Mouse (Mus musculus) hindbrain, embryonic 12.5 days (tissue): ENCODE data around the gene Rnf7. TPM values are rescaled to one million over a fixed set of nuclear protein-coding genes. Genes with fewer than 3 reads are reported as not detected.
A peak's percentile ranks its signal among the peaks of the same experiment; 100 is the strongest.
"Not testable (repeated sequence)": the region's sequence is repeated elsewhere in the genome, so short reads cannot be mapped to it uniquely, and the experiment has no call there.

Experiments used
- ATAC-seq: fragments of 200-750 bp; cut with Nextera tagmentation; 2 replicates; pipeline ENCODE4 v1.8.0; 2017; ENCODE audit warnings: moderate TSS enrichment; ENCODE audit not compliant: low FRiP score
- H3K27ac ChIP-seq: fragments of 300-500 bp; sonication (generic); 2 replicates; pipeline ENCODE4 v1.5.1; 2016; ENCODE audit warnings: mild to moderate bottlenecking
- H3K27me3 ChIP-seq: fragments of 300-500 bp; sonication (generic); 2 replicates; pipeline ENCODE4 v1.6.1; 2016; ENCODE audit warnings: mild to moderate bottlenecking
- H3K36me3 ChIP-seq: fragments of 300-500 bp; sonication (generic); 2 replicates; pipeline ENCODE4 v1.6.1; 2016; ENCODE audit warnings: mild to moderate bottlenecking
- H3K4me1 ChIP-seq: fragments of 300-500 bp; sonication (generic); 2 replicates; pipeline ENCODE4 v1.6.1; 2016
- H3K4me2 ChIP-seq: fragments of 300-500 bp; sonication (generic); replicated peaks from 2 replicates; pipeline ENCODE4 v1.6.1; 2016; ENCODE audit warnings: mild to moderate bottlenecking
- H3K4me3 ChIP-seq: fragments of 300-500 bp; sonication (generic); 2 replicates; pipeline ENCODE4 v1.5.1; 2016; ENCODE audit warnings: mild to moderate bottlenecking
- H3K9ac ChIP-seq: fragments of 300-500 bp; sonication (generic); 2 replicates; pipeline ENCODE4 v1.6.1; 2016; ENCODE audit warnings: mild to moderate bottlenecking, moderate library complexity
- H3K9me3 ChIP-seq: fragments of 300-500 bp; sonication (generic); replicated peaks from 2 replicates; pipeline ENCODE4 v1.6.1; 2016; ENCODE audit warnings: mild to moderate bottlenecking
- WGBS: fragments of 180-500 bp; shearing (Covaris S2); methylation state at CpG from one replicate; pipeline ENCODE4 v1.1.7; 2016; 5-methylcytosine and 5-hydroxymethylcytosine counted together
- polyA plus RNA-seq: library from polyadenylated mRNA; unstranded; fragments of >200 nt; fragmentation: Nextera tagmentation; extraction: Ambion mirVana; gene quantifications from 2 replicates; pipeline ENCODE4 v1.2.1, GENCODE M21; 2016

Rnf7 gene
- 230 and 240 TPM in 2 replicates for polyA plus RNA-seq

DNA sequence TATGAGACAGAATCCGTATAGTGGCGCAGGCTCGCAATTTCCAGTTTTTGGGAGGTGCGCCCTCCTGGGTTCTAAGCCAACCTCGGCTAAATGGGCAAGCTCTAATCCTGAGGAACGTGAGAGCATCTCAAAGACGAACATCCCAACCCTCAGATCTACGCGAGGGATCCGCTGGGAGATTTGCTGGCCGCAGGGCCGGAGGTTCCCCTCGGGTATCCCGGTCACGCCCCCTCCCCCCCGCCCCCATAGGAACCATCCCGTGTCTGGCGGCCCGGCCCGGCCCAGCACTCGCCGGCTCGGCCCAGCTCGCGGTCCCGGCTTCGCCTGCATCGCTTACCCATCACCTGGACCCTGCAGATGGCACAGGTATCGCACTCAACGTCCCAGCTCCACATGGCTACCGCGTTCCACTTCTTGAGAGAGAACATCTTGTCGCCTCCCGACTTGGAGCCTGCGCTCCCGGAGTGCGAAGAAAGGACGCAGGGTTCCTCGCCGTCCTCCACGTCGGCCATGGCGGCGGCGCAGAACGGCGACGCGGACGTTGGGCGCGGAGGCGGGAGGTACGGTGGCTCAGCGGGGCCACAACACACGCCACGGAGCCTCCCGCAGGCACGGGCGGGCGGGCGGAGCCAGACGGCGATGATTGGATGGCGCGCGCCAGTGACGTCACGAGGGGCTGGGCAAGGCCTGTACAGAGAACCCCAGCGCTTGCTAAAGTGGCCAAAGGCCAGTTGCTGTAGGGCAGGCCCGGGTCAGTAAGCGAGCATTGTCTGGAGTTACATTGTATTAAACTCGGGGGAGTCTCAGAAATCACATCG is at the start of gene Rnf7:
Gene Rnf7 (minus strand): TSS at position 605 of the 818 bp plus-strand sequence.
- peak; percentile 99 for ATAC-seq
- Histone ChIP-seq H3K9ac (peak within 1 kb of the TSS; percentile 79), H3K4me2 (peak within 1 kb of the TSS; percentile 78), H3K9me3 (no peaks in the 10 kb centered on the region), H3K36me3 (peaks cover 13% of the 10 kb centered on the region), H3K4me1 (peaks cover 16% of the 10 kb centered on the region), H3K4me3 (peak within 1 kb of the TSS; percentile 71), H3K27ac (peak within 1 kb of the TSS; percentile 88), H3K27me3 (no peaks in the 10 kb centered on the region)
- WGBS, result under 1% methylated on average over 74 of the region's 74 CpGs

DNA sequence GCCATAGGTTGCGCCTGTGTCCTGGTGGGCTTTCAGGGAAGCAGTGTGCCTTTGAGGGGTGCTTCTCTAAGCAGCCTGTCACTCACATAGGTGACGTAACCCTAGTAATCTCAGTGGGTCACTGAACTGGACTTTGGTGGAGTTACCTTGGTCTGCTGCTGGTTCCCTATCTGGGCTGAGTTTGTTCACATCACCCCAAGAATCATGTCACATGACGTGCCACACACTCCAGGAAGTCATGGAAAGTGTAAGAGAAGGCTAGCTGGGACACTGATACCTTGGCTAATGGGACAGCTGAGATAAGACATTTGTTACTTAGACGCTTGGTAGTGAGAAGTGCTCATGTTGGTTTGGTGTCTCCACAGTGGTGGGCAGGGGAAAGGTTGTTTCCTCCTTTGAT is 47.5 kb upstream of the Rnf7 start:
- H3K36me3 ChIP-seq, result no peaks in the 10 kb centered on the region
- H3K9ac ChIP-seq, result no peak overlapping the region
- 82% methylated on average over 4 of the region's 4 CpGs for WGBS
- no peak overlapping the region for H3K4me2 ChIP-seq
- no peaks in the 10 kb centered on the region for H3K9me3 ChIP-seq
- no peaks in the 10 kb centered on the region for H3K27me3 ChIP-seq
- no peak for ATAC-seq
- no peak overlapping the region for H3K4me3 ChIP-seq
- peaks cover 9% of the 10 kb centered on the region; the same call in 1 of the 2 replicates for H3K4me1 ChIP-seq
- no peak overlapping the region for H3K27ac ChIP-seq

DNA sequence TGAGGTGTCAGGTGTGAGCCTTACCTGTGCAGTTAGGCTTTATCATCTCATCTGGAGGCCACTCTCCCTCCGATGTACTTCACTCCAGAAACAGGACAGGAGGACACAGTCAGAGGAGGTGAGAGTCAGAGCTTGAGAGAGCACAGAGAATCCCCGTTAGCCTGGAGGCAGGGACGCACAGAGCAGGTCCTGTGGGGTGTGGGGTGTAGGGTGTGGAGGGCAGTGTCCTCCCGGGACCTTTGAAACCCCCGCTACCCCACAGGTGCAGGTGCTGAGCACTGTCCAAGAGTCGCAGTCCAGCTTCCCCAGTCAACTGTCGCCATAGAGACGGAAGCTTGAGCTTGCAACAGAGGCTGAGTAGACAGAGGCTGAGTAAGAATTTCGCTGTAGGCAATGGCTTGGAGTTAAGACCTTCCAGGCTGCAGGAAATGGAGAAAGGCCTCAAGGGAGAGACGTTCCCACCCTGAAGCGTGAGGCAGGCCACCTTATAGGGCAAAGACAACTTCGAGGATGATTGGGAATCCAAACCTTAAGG is 46.6 kb upstream of the Rnf7 start, which contains the start of gene Gm28729:
Gene Gm28729 (minus strand): TSS at position 293 of the 535 bp plus-strand sequence.
- H3K9me3 ChIP-seq, result no peaks in the 10 kb centered on the region
- 0 out of 2 replicates have a peak, but pooled peaks cover 4% of the 10 kb centered on the region for H3K4me1 ChIP-seq
- WGBS, result 56% methylated on average over 12 of the region's 12 CpGs
- H3K36me3 ChIP-seq, result no peaks in the 10 kb centered on the region
- no peak for ATAC-seq
- H3K27me3 ChIP-seq, result no peaks in the 10 kb centered on the region
- no peak within 1 kb of the TSS for H3K4me2 ChIP-seq
- H3K9ac ChIP-seq, result no peak within 1 kb of the TSS
- H3K4me3 ChIP-seq, result no peak within 1 kb of the TSS
- no peak within 1 kb of the TSS for H3K27ac ChIP-seq

GRCm38 (mm10) chr9:96523148-96523547 is 44.7 kb upstream of the Rnf7 start:
- Histone ChIP-seq H3K4me1 (0 out of 2 replicates have a peak, but pooled peaks cover 4% of the 10 kb centered on the region), H3K9ac (no peak overlapping the region), H3K27me3 (no peaks in the 10 kb centered on the region), H3K4me3 (no peak overlapping the region), H3K9me3 (no peaks in the 10 kb centered on the region), H3K27ac (no peak overlapping the region), H3K4me2 (no peak overlapping the region), H3K36me3 (no peaks in the 10 kb centered on the region)
- WGBS, result 90% methylated on average over 5 of the region's 5 CpGs
- no peak for ATAC-seq

GRCm38 (mm10) chr9:96521574-96521973 is 43.1 kb upstream of the Rnf7 start:
- WGBS, result 83% methylated on average over 2 of the region's 2 CpGs
- H3K36me3 ChIP-seq, result not testable (repeated sequence)

GRCm38 (mm10) chr9:96517429-96517828 is 39.0 kb upstream of the Rnf7 start:
- H3K27ac ChIP-seq, result no peak overlapping the region
- 30% methylated on average over 4 of the region's 4 CpGs for WGBS
- no peak overlapping the region for H3K4me3 ChIP-seq
- H3K27me3 ChIP-seq, result no peaks in the 10 kb centered on the region
- no peaks in the 10 kb centered on the region for H3K36me3 ChIP-seq
- H3K4me1 ChIP-seq, result no peaks in the 10 kb centered on the region
- no peak overlapping the region for H3K4me2 ChIP-seq
- H3K9ac ChIP-seq, result no peak overlapping the region
- no peak for ATAC-seq
- H3K9me3 ChIP-seq, result no peaks in the 10 kb centered on the region

More at GRCm38 (mm10) chr9:96521574-96521973, 43.1 kb upstream of the Rnf7 start:
- not testable (repeated sequence) for H3K27me3 ChIP-seq, H3K4me2 ChIP-seq, H3K4me3 ChIP-seq, H3K9me3 ChIP-seq, ATAC-seq, H3K27ac ChIP-seq, H3K4me1 ChIP-seq, H3K9ac ChIP-seq

DNA sequence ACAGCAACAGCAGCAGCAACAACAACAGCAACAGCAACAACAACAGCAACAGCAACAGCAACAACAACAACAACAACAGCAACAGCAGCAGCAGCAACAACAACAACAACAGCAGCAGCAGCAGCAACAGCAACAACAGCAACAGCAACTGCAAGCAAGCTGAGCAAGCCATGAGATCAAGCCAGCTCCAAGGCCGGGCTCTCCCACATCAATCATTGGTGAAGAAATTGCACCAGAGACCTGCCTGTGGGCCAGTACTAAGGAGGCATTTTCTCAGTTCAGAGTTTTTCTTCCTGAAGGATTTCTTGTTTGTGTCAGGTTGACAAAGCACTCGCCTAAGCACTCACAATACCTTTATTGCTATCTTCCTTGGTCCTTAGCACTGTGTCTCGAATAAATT is 38.3 kb upstream of the Rnf7 start:
- no peak overlapping the region for H3K9ac ChIP-seq
- H3K9me3 ChIP-seq, result no peaks in the 10 kb centered on the region
- ATAC-seq, result no peak
- no peaks in the 10 kb centered on the region for H3K27me3 ChIP-seq
- no peaks in the 10 kb centered on the region for H3K4me1 ChIP-seq
- H3K4me3 ChIP-seq, result no peak overlapping the region
- no peak overlapping the region for H3K27ac ChIP-seq
- 77% methylated on average over 3 of the region's 3 CpGs for WGBS
- no peak overlapping the region for H3K4me2 ChIP-seq
- H3K36me3 ChIP-seq, result no peaks in the 10 kb centered on the region

GRCm38 (mm10) chr9:96515737-96516136 is 37.3 kb upstream of the Rnf7 start:
- Histone ChIP-seq H3K9me3 (no peaks in the 10 kb centered on the region), H3K27ac (no peak overlapping the region), H3K4me1 (no peaks in the 10 kb centered on the region), H3K36me3 (no peaks in the 10 kb centered on the region), H3K9ac (no peak overlapping the region), H3K27me3 (no peaks in the 10 kb centered on the region), H3K4me3 (no peak overlapping the region), H3K4me2 (no peak overlapping the region)
- no peak for ATAC-seq
- WGBS, result 85% methylated on average over 5 of the region's 5 CpGs

DNA sequence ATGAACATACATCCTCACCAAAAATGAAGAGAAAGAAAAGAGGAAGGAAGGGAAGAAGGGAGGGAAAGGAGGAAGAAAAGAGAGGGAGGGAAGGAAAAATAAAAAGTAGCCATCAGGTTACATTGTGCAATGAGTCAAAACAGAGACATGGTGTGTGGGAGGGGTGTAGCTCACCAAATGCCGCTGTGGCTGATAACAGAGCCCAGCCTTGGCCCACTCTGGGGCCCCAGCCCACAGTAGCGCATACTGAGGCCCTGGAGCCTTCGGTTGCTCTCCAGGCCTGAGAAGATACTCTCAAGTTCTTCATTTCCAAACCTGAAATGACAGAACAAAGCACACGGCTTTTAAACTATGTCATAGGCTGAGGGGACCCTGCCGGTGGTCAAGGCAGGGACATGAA is 35.8 kb upstream of the Rnf7 start:
- Histone ChIP-seq H3K27ac (no peak overlapping the region), H3K36me3 (no peaks in the 10 kb centered on the region), H3K4me2 (no peak overlapping the region), H3K4me1 (no peaks in the 10 kb centered on the region), H3K9me3 (no peaks in the 10 kb centered on the region), H3K27me3 (no peaks in the 10 kb centered on the region), H3K9ac (no peak overlapping the region), H3K4me3 (no peak overlapping the region)
- WGBS, result 84% methylated on average over 5 of the region's 5 CpGs
- ATAC-seq, result no peak

DNA sequence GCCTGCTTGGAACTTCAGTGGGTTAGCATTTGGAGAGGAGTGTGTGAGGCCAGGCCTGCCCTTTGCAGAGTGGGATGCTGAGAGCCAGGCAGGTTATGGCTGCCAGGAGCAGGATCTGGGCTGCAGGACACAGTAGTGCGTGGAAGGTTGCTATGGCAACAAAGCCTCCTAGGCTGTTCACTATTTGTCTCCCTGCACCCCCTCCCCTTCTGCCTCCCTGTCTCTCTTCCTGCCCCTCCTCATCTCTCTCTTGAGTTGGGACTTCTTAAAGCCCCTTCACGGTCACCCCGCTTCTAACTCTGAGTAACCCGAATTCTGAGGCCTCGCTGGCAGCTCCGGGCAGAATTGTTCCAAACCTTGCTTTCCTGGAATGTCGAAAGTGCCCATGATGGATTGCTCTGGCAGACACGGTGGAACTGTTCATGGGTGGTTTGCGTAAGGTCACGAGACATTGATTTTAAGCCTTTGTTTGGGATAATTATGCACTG is 27.6 kb upstream of the Rnf7 start:
- H3K36me3 ChIP-seq, result no peaks in the 10 kb centered on the region
- 0 out of 2 replicates have a peak overlapping the region, but pooled peaks have one; percentile 12 for H3K4me3 ChIP-seq
- peak; percentile 92 for ATAC-seq
- 0 out of 2 replicates have a peak, but pooled peaks cover 2% of the 10 kb centered on the region for H3K9me3 ChIP-seq
- H3K4me1 ChIP-seq, result peaks cover 8% of the 10 kb centered on the region
- H3K4me2 ChIP-seq, result peak overlapping the region; percentile 47
- H3K9ac ChIP-seq, result 0 out of 2 replicates have a peak overlapping the region, but pooled peaks have one; percentile 11
- H3K27ac ChIP-seq, result peak overlapping the region; percentile 71
- no peaks in the 10 kb centered on the region for H3K27me3 ChIP-seq
- whole genome bisulfite sequencing, result 14% methylated on average over 10 of the region's 10 CpGs

DNA sequence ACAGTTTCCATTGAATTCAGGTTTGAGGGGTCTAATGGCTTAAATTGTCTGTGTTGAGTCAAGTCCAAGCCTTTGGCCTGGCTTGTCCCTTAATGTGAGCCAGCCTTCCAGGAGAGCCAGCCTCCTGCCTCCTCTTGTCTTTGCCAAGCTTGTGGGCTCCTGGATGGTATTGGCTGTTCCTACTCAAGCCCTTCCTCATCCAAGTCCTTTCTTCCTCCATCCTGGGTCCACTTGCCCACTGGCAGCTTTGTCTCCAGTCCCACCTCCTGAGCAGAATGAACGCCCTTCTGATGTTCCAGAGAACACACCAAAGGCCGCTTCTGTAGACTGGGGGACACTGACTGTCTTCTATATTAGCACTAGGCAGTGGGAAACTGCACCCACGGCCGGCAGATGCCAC is 26.7 kb upstream of the Rnf7 start:
- Histone ChIP-seq H3K4me1 (peaks cover 8% of the 10 kb centered on the region), H3K9me3 (0 out of 2 replicates have a peak, but pooled peaks cover 2% of the 10 kb centered on the region), H3K4me2 (no peak overlapping the region), H3K27me3 (no peaks in the 10 kb centered on the region), H3K4me3 (no peak overlapping the region), H3K27ac (no peak overlapping the region), H3K36me3 (no peaks in the 10 kb centered on the region), H3K9ac (no peak overlapping the region)
- ATAC-seq, result no peak
- 88% methylated on average over 4 of the region's 4 CpGs for WGBS

DNA sequence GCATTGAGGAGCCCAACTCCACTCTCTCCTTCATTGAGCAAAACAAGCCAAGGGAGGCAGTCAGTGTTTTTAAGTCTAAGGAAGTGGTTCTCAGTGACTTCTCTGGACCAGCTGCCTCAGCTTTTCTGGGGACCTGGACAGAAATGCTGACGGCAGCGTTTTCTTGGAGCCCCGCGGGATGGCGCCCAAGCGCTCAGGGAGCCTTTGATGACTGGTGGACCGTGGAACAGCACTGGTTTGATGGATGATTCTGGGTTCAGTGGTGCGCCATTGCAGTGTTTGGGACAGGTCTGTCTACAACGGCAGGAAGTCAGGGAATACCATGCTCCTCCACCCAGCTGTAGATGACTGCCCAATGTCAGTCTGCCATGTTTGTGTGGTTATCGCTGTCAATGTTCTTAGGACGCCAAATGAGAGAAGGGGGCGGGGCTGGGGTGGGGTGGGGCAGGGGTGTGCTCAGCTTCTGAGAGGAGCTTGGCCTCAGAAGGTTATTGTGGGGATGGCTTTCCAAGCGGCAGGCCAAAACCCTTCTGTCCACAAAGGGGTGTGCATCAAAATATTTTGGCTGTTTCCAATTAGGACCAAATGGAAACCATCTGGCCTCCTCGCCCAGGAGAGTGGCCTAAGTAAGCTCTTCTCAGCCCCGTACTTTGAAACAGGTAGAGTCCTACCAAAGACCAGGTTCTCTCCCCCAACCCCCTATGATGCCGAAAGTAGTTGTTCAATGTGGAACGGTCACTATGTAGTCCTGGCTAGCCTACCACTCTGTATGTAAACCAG is 25.8 kb upstream of the Rnf7 start:
- 0 out of 2 replicates have a peak, but pooled peaks cover 3% of the 10 kb centered on the region for H3K9me3 ChIP-seq
- WGBS, result 71% methylated on average over 17 of the region's 17 CpGs
- no peak for ATAC-seq

More for the DNA sequence above, 25.8 kb upstream of the Rnf7 start:
- H3K4me3 ChIP-seq, result no peak overlapping the region
- no peaks in the 10 kb centered on the region for H3K27me3 ChIP-seq
- no peak overlapping the region for H3K4me2 ChIP-seq
- no peaks in the 10 kb centered on the region for H3K36me3 ChIP-seq
- H3K27ac ChIP-seq, result no peak overlapping the region
- H3K4me1 ChIP-seq, result peaks cover 8% of the 10 kb centered on the region
- H3K9ac ChIP-seq, result no peak overlapping the region
